Mouse (Mus musculus): ENCODE measurements around the gene Inpp5f.

DNA sequence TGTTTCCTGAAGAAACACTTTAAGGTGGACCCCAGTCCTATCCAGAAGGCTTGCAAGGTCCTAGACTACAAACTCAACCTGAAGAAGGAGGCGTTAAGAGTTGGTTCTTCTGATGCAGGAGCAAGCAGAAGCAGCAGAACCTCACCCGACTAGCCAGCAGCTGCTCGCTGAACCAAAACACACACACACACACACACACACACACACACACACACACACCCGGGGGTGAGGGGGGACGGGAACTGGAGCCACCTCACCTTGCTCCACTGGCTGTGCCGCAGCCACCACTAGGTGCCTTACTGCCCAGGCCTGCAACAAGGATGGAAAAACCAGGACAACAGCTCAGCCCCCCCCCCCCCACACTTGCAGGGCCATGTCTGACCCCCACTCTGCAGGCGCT lies 44.8 kb upstream of the Inpp5f start:
- TF ChIP-seq MXI1 (IDR thresholded peaks at IDR 0.05; ENCODE audit: low read depth, low read length) (no peak), CTCF (IDR thresholded peaks at IDR 0.05 in 2 of 3, conservative IDR thresholded peaks at IDR 0.05 in 1 of 3; ENCODE audit: control insufficient read depth in 1 of 3, insufficient read depth in 1 of 3, low read depth in 2 of 3, low read length in 3 of 3, poor library complexity in 1 of 3, severe bottlenecking in 1 of 3) (no peak), EP300 (IDR thresholded peaks at IDR 0.05; ENCODE audit: low read depth in 1 of 2, low read length in 2 of 2) (no peak), MAFK (IDR thresholded peaks at IDR 0.05; ENCODE audit: borderline replicate concordance, low read depth, low read length) (no peak), TAL1 (IDR thresholded peaks at IDR 0.05; ENCODE audit: low read length) (no peak), MAX (IDR thresholded peaks at IDR 0.05; ENCODE audit: low read length) (no peak), USF1 (IDR thresholded peaks at IDR 0.05; ENCODE audit: low read depth, low read length) (no peak), RCOR1 (IDR thresholded peaks at IDR 0.05; ENCODE audit: low read depth, low read length) (no peak)
